Mouse (Mus musculus): ENCODE data around the gene Mrrf. TPM values are rescaled to one million over a fixed set of nuclear protein-coding genes. Genes with fewer than 3 reads are reported as not detected.

Gene Mrrf
- polyA plus RNA-seq, 1 experiment = 25.2 TPM

GRCm38 (mm10) chr2:36230967-36231366, 94.8 kb downstream of the Mrrf start:
- DNase-seq (ENCODE audit: low spot score) = no peak

GRCm38 (mm10) chr2:36234526-36235368, 98.6 kb downstream of the Mrrf start:
- DNase-seq (ENCODE audit: low spot score) = no peak

GRCm38 (mm10) chr2:36235917-36236316, 99.7 kb downstream of the Mrrf start:
- no peak for DNase-seq (ENCODE audit: low spot score)

GRCm38 (mm10) chr2:36236889-36237288, 100.7 kb downstream of the Mrrf start:
- DNase-seq (ENCODE audit: low spot score) = no peak

- DNase-seq (ENCODE audit: low spot score) = no peak
Measured at GRCm38 (mm10) chr2:36237557-36237956, 101.4 kb downstream of the Mrrf start.

GRCm38 (mm10) chr2:36238467-36238866, 102.3 kb downstream of the Mrrf start:
- no peak for DNase-seq (ENCODE audit: low spot score)

GRCm38 (mm10) chr2:36238951-36239350, 102.8 kb downstream of the Mrrf start:
- no peak for DNase-seq (ENCODE audit: low spot score)

Other genes starting within 250 kb of the Mrrf start
- gene Ttll11, start 156.5 kb upstream of the Mrrf start, polyA plus RNA-seq (2012; rRNA removed) = 1.1 and 1.5 TPM in 2 replicates
- 126 and 129 TPM in 2 replicates for gene Ndufa8, start 87.0 kb upstream of the Mrrf start, polyA plus RNA-seq (2012; rRNA removed)
- 0.25 TPM in 2 replicates for gene Morn5, start 86.9 kb upstream of the Mrrf start, polyA plus RNA-seq (2012; rRNA removed)
- gene Lhx6, start 31.0 kb upstream of the Mrrf start, polyA plus RNA-seq (2012; rRNA removed) = 0.76 and 1.4 TPM in 2 replicates
- gene Rbm18, start 384 bp downstream of the Mrrf start, polyA plus RNA-seq (2012; rRNA removed) = 39.7 and 41.5 TPM in 2 replicates
- gene Ptgs1, start 94.0 kb downstream of the Mrrf start, polyA plus RNA-seq (2012; rRNA removed) = 63.0 and 70.3 TPM in 2 replicates
- not detected in 2 replicates for gene Olfr338, start 237.1 kb downstream of the Mrrf start, polyA plus RNA-seq (2012; rRNA removed)

Data from urinary bladder, adult 2 months (tissue).